Mouse (Mus musculus): ENCODE measurements at regions not wholly inside any gene's neighbourhood (a gene's known extent, or its start where the extent isn't known, plus 50 kb on each side); places are given as distances from the start of the nearest gene placed in this dataset.

GRCm38 (mm10) chr10:102762378-102762777, 250.4 kb downstream of the Rassf9 start:
- TF ChIP-seq MYOD1 (IDR thresholded peaks at IDR 0.05; ENCODE audit: control insufficient read depth in 1 of 3, insufficient read length in 2 of 3, low read depth in 2 of 3) (no peak), E2F4 (IDR thresholded peaks at IDR 0.05; ENCODE audit: insufficient read depth) (no peak), TCF12 (IDR thresholded peaks at IDR 0.05; ENCODE audit: insufficient read depth, poor library complexity, severe bottlenecking) (no peak), SRF (IDR thresholded peaks at IDR 0.05; ENCODE audit: control insufficient read depth, insufficient read length, low read depth) (no peak), POLR2A (IDR thresholded peaks at IDR 0.05; ENCODE audit: insufficient read length, low read depth) (no peak), REST (IDR thresholded peaks at IDR 0.05; ENCODE audit: insufficient read depth, insufficient read length) (no peak), POLR2AphosphoS2 (IDR thresholded peaks at IDR 0.05; ENCODE audit: insufficient read length, low read depth) (no peak), CEBPB (IDR thresholded peaks at IDR 0.05; ENCODE audit: insufficient read depth, poor library complexity, severe bottlenecking) (no peak), TCF3 (IDR thresholded peaks at IDR 0.05; ENCODE audit: insufficient read length, low read depth) (no peak), MAX (IDR thresholded peaks at IDR 0.05; ENCODE audit: low read depth) (no peak), MYOG (IDR thresholded peaks at IDR 0.05; ENCODE audit: control insufficient read depth in 1 of 3, insufficient read depth in 1 of 3, insufficient read length in 2 of 3, low read depth in 2 of 3) (no peak)
- H3K27me3 ChIP-seq (ENCODE audit: control insufficient read depth, insufficient read depth, insufficient read length), result no peaks in the 10 kb centered on the region
- H3K4me3 ChIP-seq, result no peak overlapping the region
- H3K79me2 ChIP-seq (ENCODE audit: control insufficient read depth, insufficient read depth), result no peaks in the 10 kb centered on the region
- H3ac ChIP-seq (ENCODE audit: control insufficient read depth, insufficient read length), result no peak overlapping the region
- H3K36me3 ChIP-seq (ENCODE audit: control insufficient read depth, insufficient read depth), result no peaks in the 10 kb centered on the region
- no peak overlapping the region for H3K4me2 ChIP-seq (ENCODE audit: low read depth)

DNA sequence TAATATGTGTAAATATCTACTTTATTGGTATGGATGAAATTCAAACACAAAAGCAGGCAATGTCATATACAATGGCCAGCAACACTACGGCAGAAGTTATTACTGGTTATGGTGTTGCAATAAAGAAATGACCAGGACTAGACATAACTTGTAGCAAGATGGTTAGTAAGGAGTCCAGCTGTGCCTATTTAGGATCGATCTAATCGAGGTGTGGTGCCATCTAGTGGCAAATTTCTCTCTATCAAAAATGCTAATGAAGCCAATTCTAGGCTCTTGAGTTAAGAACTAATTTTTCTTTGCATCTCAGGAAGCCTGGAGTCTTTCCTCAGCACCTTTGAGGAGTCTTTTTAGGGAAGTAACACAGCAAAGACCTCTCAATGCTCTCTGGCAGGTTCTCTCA, 223.2 kb downstream of the Rassf9 start:
- Histone ChIP-seq H3K4me2 (ENCODE audit: low read depth) (no peak overlapping the region), H3K79me2 (ENCODE audit: control insufficient read depth, insufficient read depth) (no peaks in the 10 kb centered on the region), H3K4me3 (no peak overlapping the region), H3K27me3 (ENCODE audit: control insufficient read depth, insufficient read depth, insufficient read length) (no peaks in the 10 kb centered on the region), H3K36me3 (ENCODE audit: control insufficient read depth, insufficient read depth) (no peaks in the 10 kb centered on the region), H3ac (ENCODE audit: control insufficient read depth, insufficient read length) (no peak overlapping the region)
- TF ChIP-seq MYOG (IDR thresholded peaks at IDR 0.05; ENCODE audit: control insufficient read depth in 1 of 3, insufficient read depth in 1 of 3, insufficient read length in 2 of 3, low read depth in 2 of 3) (no peak), E2F4 (IDR thresholded peaks at IDR 0.05; ENCODE audit: insufficient read depth) (no peak)

DNA sequence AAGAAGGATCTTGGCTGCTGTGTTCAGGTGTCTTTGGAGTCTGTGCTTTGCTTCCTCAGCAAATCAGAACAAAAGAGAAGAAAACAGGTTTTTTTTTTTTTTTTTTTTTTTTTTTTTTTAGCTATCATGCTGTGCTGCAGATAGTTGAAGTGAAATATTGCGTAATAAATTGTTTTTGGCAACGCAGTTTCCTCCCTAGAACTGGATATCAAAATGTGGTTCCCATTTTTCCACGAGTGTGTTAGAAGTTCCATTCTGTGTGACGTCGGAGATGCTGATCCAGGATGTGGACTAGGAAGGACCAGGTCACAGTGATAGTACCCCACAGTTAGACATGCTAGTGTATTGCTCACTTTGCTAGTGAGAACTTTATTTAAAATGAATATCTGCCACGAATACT, 220.4 kb downstream of the Rassf9 start:
- Histone ChIP-seq H3K79me2 (ENCODE audit: control insufficient read depth, insufficient read depth) (no peaks in the 10 kb centered on the region), H3K36me3 (ENCODE audit: control insufficient read depth, insufficient read depth) (no peaks in the 10 kb centered on the region), H3K27me3 (ENCODE audit: control insufficient read depth, insufficient read depth, insufficient read length) (no peaks in the 10 kb centered on the region), H3K4me3 (no peak overlapping the region), H3K4me2 (ENCODE audit: low read depth) (no peak overlapping the region), H3ac (ENCODE audit: control insufficient read depth, insufficient read length) (no peak overlapping the region)
- peak; percentile 42; the same call in 1 of the 2 replicates for TF ChIP-seq CEBPB (IDR thresholded peaks at IDR 0.05; ENCODE audit: insufficient read depth, poor library complexity, severe bottlenecking)
- no peak for TF ChIP-seq E2F4 (IDR thresholded peaks at IDR 0.05; ENCODE audit: insufficient read depth)
- no peak for TF ChIP-seq MYOG (IDR thresholded peaks at IDR 0.05; ENCODE audit: control insufficient read depth in 1 of 3, insufficient read depth in 1 of 3, insufficient read length in 2 of 3, low read depth in 2 of 3)

- H3K79me2 ChIP-seq (ENCODE audit: control insufficient read depth, insufficient read depth), result no peaks in the 10 kb centered on the region
- H3K27me3 ChIP-seq (ENCODE audit: control insufficient read depth, insufficient read depth, insufficient read length), result no peaks in the 10 kb centered on the region
- H3K36me3 ChIP-seq (ENCODE audit: control insufficient read depth, insufficient read depth), result no peaks in the 10 kb centered on the region
- H3K4me2 ChIP-seq (ENCODE audit: low read depth), result no peak overlapping the region
- no peak overlapping the region for H3K4me3 ChIP-seq
- TF ChIP-seq CEBPB (IDR thresholded peaks at IDR 0.05; ENCODE audit: insufficient read depth, poor library complexity, severe bottlenecking), result 0 out of 2 replicates have a peak, but pooled peaks have one; percentile 14
- no peak for TF ChIP-seq MYOG (IDR thresholded peaks at IDR 0.05; ENCODE audit: control insufficient read depth in 1 of 3, insufficient read depth in 1 of 3, insufficient read length in 2 of 3, low read depth in 2 of 3)
- H3ac ChIP-seq (ENCODE audit: control insufficient read depth, insufficient read length), result no peak overlapping the region
Measured at GRCm38 (mm10) chr10:102712263-102712662, 200.2 kb downstream of the Rassf9 start.

- Histone ChIP-seq H3K4me2 (ENCODE audit: low read depth) (no peak overlapping the region), H3K36me3 (ENCODE audit: control insufficient read depth, insufficient read depth) (no peaks in the 10 kb centered on the region), H3K27me3 (ENCODE audit: control insufficient read depth, insufficient read depth, insufficient read length) (no peaks in the 10 kb centered on the region), H3K4me3 (no peak overlapping the region), H3ac (ENCODE audit: control insufficient read depth, insufficient read length) (no peak overlapping the region), H3K79me2 (ENCODE audit: control insufficient read depth, insufficient read depth) (no peaks in the 10 kb centered on the region)
- TF ChIP-seq POLR2AphosphoS2 (IDR thresholded peaks at IDR 0.05; ENCODE audit: insufficient read length, low read depth) (no peak), TCF12 (IDR thresholded peaks at IDR 0.05; ENCODE audit: insufficient read depth, poor library complexity, severe bottlenecking) (no peak), MAX (IDR thresholded peaks at IDR 0.05; ENCODE audit: low read depth) (no peak)
Measured at GRCm38 (mm10) chr10:102705848-102706247, 193.8 kb downstream of the Rassf9 start.

DNA sequence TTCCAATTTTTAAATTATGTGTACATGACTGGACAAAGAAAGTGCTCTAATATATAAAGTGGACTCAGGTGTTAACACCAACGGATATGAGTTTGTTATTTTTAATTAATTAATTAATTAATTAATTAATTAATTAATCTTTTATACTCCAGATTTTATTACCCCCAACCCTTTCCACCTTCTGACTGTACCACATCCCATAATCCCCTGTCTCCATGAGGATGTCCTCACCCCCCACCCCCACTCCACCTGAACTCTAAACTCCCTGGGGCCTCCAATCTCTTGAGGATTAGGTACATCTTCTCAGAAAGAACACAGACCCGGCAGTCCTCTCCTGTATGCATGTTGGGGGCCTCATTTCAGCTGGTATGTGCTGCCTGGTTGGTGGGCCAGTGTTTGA, 182.8 kb downstream of the Rassf9 start:
- Histone ChIP-seq H3K27me3 (ENCODE audit: control insufficient read depth, insufficient read depth, insufficient read length) (no peaks in the 10 kb centered on the region), H3K4me3 (no peak overlapping the region), H3K79me2 (ENCODE audit: control insufficient read depth, insufficient read depth) (no peaks in the 10 kb centered on the region), H3K36me3 (ENCODE audit: control insufficient read depth, insufficient read depth) (no peaks in the 10 kb centered on the region), H3ac (ENCODE audit: control insufficient read depth, insufficient read length) (no peak overlapping the region), H3K4me2 (ENCODE audit: low read depth) (no peak overlapping the region)
- no peak for TF ChIP-seq POLR2AphosphoS2 (IDR thresholded peaks at IDR 0.05; ENCODE audit: insufficient read length, low read depth)
- TF ChIP-seq CEBPB (IDR thresholded peaks at IDR 0.05; ENCODE audit: insufficient read depth, poor library complexity, severe bottlenecking), result no peak
- no peak for TF ChIP-seq USF1 (IDR thresholded peaks at IDR 0.05; ENCODE audit: low read depth)
- TF ChIP-seq TCF12 (IDR thresholded peaks at IDR 0.05; ENCODE audit: insufficient read depth, poor library complexity, severe bottlenecking), result no peak
